25 mouse cellular contexts compared by ENCODE assay signal in the genomic region with DNA sequence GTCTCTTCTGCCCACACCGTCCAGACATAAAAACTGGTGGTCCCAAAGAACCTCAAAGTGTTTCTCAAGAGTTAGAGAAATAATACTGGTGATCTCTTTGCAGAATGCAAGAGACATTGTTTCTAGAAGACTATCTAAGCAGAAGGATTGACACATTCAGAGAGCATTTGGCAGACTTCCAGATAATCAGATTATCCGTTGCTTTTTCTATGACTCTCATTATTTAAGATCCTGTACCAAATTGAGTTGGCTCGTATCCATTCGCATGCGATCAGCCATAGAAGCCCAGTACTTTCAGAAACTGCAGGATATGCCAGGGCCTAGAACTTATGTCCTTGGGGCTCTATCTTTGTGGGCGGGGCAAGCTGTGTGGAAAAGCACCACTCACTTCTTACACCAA.
A peak's percentile ranks its signal among the peaks of the same experiment; 100 is the strongest.
DNase-seq lines count a peak whose midpoint lies in the region; ATAC-seq and TF ChIP-seq lines count a peak whose summit lies in the region.
"Had no signal": no experiment of that assay in that cellular context is flagged by ENCODE, and none has a peak within 500 bp of the region (broad histone marks: within the 10 kb centered on the region; RNA-seq: fewer than 3 reads in every experiment).

No protein-coding gene starts in this region.

- 45% methylated on average over 6 of the region's 6 CpGs for WGBS in hindbrain, postnatal 0 days
- WGBS in hindbrain, embryonic 11.5 days = 89% methylated on average over 6 of the region's 6 CpGs

- H3K36me3 ChIP-seq in hindbrain, postnatal 0 days (ENCODE audit: insufficient read depth, low read length) = no peaks in the 10 kb centered on the region
- H3K36me3 ChIP-seq in hindbrain, embryonic 11.5 days (ENCODE audit: control insufficient read depth, insufficient read depth, low read length) = no peaks in the 10 kb centered on the region
- H3K36me3 ChIP-seq: embryonic facial prominence, embryonic 10.5 days; hindbrain, embryonic 15.5 days; midbrain, embryonic 10.5 days; neural tube, embryonic 15.5 days had no signal

- H3K4me2 ChIP-seq in hindbrain, postnatal 0 days (ENCODE audit: low read depth, low read length) = no peak overlapping the region
- no peak overlapping the region for H3K4me2 ChIP-seq in hindbrain, embryonic 11.5 days (replicated peaks; ENCODE audit: low read depth, low read length)
- H3K4me2 ChIP-seq: heart, embryonic 11.5 days; hindbrain, embryonic 15.5 days; liver, embryonic 11.5 days; neural tube, embryonic 15.5 days had no signal

- no peaks in the 10 kb centered on the region for H3K9me3 ChIP-seq in hindbrain, postnatal 0 days (ENCODE audit: low read length)
- no peaks in the 10 kb centered on the region for H3K9me3 ChIP-seq in hindbrain, embryonic 11.5 days (ENCODE audit: control insufficient read depth, low read length)
- H3K9me3 ChIP-seq: embryonic facial prominence, embryonic 10.5 days; hindbrain, embryonic 15.5 days; midbrain, embryonic 10.5 days; neural tube, embryonic 15.5 days had no signal

- H3K27ac ChIP-seq in hindbrain, postnatal 0 days = no peak overlapping the region
- H3K27ac ChIP-seq in hindbrain, embryonic 11.5 days (ENCODE audit: low read depth, low read length) = no peak overlapping the region
- H3K27ac ChIP-seq: embryonic facial prominence, embryonic 10.5 days; gastrocnemius, adult 2 months; hindbrain, embryonic 15.5 days; kidney, postnatal 0 days; midbrain, embryonic 10.5 days; neural tube, embryonic 15.5 days; stomach, postnatal 0 days had no signal

- peak; percentile 13 to 40 for DNase-seq in cerebellum, postnatal 10 days
- peak; percentile 56 for DNase-seq in hindbrain, postnatal 0 days (ENCODE audit: low spot score)
- DNase-seq in hindbrain, embryonic 11.5 days (ENCODE audit: low spot score) = no peak
- DNase-seq in retina, postnatal 1 day = peak; percentile 72
- DNase-seq in retina, embryonic 14.5 days (ENCODE audit: low spot score) = no peak
- DNase-seq in spleen, postnatal 4 days (ENCODE audit: low spot score in 2 of 2) = no peak
- no peak for DNase-seq in left cerebral cortex, adult 8-10 months (ENCODE audit: low spot score in 2 of 2)
- DNase-seq: cerebellum, adult 8-10 months; gastrocnemius, adult 2 months; heart, postnatal 10 days; kidney, adult 11 months; left cerebral cortex, postnatal 4 days; lung, adult 18-20 months; lung, postnatal 36 days; right cerebral cortex, postnatal 4 days; thymus, postnatal 14 days had no signal

- no peaks in the 10 kb centered on the region for H3K4me1 ChIP-seq in hindbrain, postnatal 0 days (ENCODE audit: insufficient read depth, low read length)
- H3K4me1 ChIP-seq in hindbrain, embryonic 11.5 days (replicated peaks; ENCODE audit: control insufficient read depth, insufficient read depth, low read length) = no peaks in the 10 kb centered on the region
- H3K4me1 ChIP-seq: embryonic facial prominence, embryonic 10.5 days; hindbrain, embryonic 15.5 days had no signal

- no peaks in the 10 kb centered on the region for H3K27me3 ChIP-seq in hindbrain, postnatal 0 days (ENCODE audit: insufficient read depth, low read length)
- no peaks in the 10 kb centered on the region for H3K27me3 ChIP-seq in hindbrain, embryonic 11.5 days (ENCODE audit: control insufficient read depth, insufficient read depth, low read length)
- H3K27me3 ChIP-seq: hindbrain, embryonic 15.5 days; neural tube, embryonic 15.5 days had no signal

- TF ChIP-seq CTCF in hindbrain, postnatal 0 days (IDR thresholded peaks at IDR 0.05; ENCODE audit: low read depth) = no peak

- no peak for ATAC-seq in cerebellum, adult (ENCODE audit: insufficient number of reproducible peaks, low FRiP score, low TSS enrichment)
- ATAC-seq in hindbrain, postnatal 0 days = no peak
- ATAC-seq in hindbrain, embryonic 11.5 days (ENCODE audit: low FRiP score) = no peak

- no peak overlapping the region for H3K9ac ChIP-seq in hindbrain, postnatal 0 days (replicated peaks; ENCODE audit: low read length)
- no peak overlapping the region for H3K9ac ChIP-seq in hindbrain, embryonic 11.5 days (ENCODE audit: low read depth, low read length)
- H3K9ac ChIP-seq: hindbrain, embryonic 15.5 days; neural tube, embryonic 15.5 days had no signal

- H3K4me3 ChIP-seq in hindbrain, postnatal 0 days (ENCODE audit: low read length) = no peak overlapping the region
- no peak overlapping the region for H3K4me3 ChIP-seq in hindbrain, embryonic 11.5 days (ENCODE audit: low read depth, low read length)
- H3K4me3 ChIP-seq: embryonic facial prominence, embryonic 10.5 days; gastrocnemius, adult 2 months; hindbrain, embryonic 15.5 days; midbrain, embryonic 10.5 days; neural tube, embryonic 15.5 days had no signal

Comparison
In these comparisons a context has a peak if more than half of its experiments do, and no peak if none do; other contexts are left out.
1. DNase-seq: peak in cerebellum, postnatal 10 days (2 of 2), hindbrain, postnatal 0 days (single experiment) and retina, postnatal 1 day (single experiment); none in hindbrain, embryonic 11.5 days (single experiment), retina, embryonic 14.5 days (single experiment), spleen, postnatal 4 days (0 of 2) and left cerebral cortex, adult 8-10 months (0 of 2).